Mouse (Mus musculus) olfactory bulb, adult 2 months (tissue): ENCODE data around the gene Lpin2. TPM values are rescaled to one million over a fixed set of nuclear protein-coding genes. Genes with fewer than 3 reads are reported as not detected.

Experiments
- H3K27ac ChIP-seq: fragments of 200-500 bp; 2 replicates; pipeline ENCODE4 v1.5.1; 2012; ENCODE audit warnings: low read depth, low read length; ENCODE audit not compliant: insufficient read depth
- H3K4me1 ChIP-seq: fragments of 200-500 bp; 2 replicates; pipeline ENCODE4 v1.6.1; 2012; ENCODE audit warnings: low read length; ENCODE audit not compliant: control insufficient read depth, insufficient read depth
- H3K4me3 ChIP-seq: fragments of 200-500 bp; 2 replicates; pipeline ENCODE4 v1.5.1; 2012; ENCODE audit warnings: mild to moderate bottlenecking, low read depth, low read length, moderate library complexity; ENCODE audit not compliant: insufficient read depth
- CTCF ChIP-seq: fragments of 200-500 bp; IDR thresholded peaks from 2 replicates; pipeline ENCODE4 v1.5.1; 2012; ENCODE audit warnings: low read depth, mild to moderate bottlenecking, low read length, moderate library complexity; ENCODE audit not compliant: insufficient read depth
- POLR2A ChIP-seq: fragments of 200-500 bp; IDR thresholded peaks from 2 replicates; pipeline ENCODE4 v1.6.1; 2012; ENCODE audit warnings: mild to moderate bottlenecking, low read depth, low read length, moderate library complexity; ENCODE audit not compliant: insufficient read depth
- WGBS: fragments of 180-500 bp; shearing (Covaris S2); methylation state at CpG from one replicate; pipeline ENCODE4 v1.1.7; 2018; 5-methylcytosine and 5-hydroxymethylcytosine counted together
- polyA plus RNA-seq: library from polyadenylated mRNA; stranded (reverse); fragments of >200 nt; gene quantifications from 2 replicates; pipeline ENCODE4 v1.2.4, GENCODE M21; 2012; ENCODE audit warnings: low replicate concordance; ENCODE audit not compliant: missing spikeins, insufficient read depth, insufficient read length

Lpin2 gene
- polyA plus RNA-seq, 1 experiment, result not detected

GRCm38 (mm10) chr17:71143155-71143554 lies 39.2 kb upstream of the Lpin2 start:
- 89% methylated on average over 4 of the region's 4 CpGs for WGBS
- Histone ChIP-seq H3K27ac (no peak overlapping the region), H3K4me3 (no peak overlapping the region), H3K4me1 (peaks cover 3% of the 10 kb centered on the region; the same call in 1 of the 2 replicates)
- no peak for TF ChIP-seq CTCF
- no peak for TF ChIP-seq POLR2A

GRCm38 (mm10) chr17:71144322-71145116 lies 37.8 kb upstream of the Lpin2 start:
- Histone ChIP-seq H3K27ac (no peak overlapping the region), H3K4me3 (no peak overlapping the region), H3K4me1 (no peaks in the 10 kb centered on the region)
- 84% methylated on average over 19 of the region's 19 CpGs for WGBS
- TF ChIP-seq CTCF (no peak), POLR2A (no peak)

GRCm38 (mm10) chr17:71145248-71145961 lies 37.0 kb upstream of the Lpin2 start:
- H3K27ac ChIP-seq, result no peak overlapping the region
- no peak overlapping the region for H3K4me3 ChIP-seq
- TF ChIP-seq CTCF, result no peak
- 100% methylated on average over 1 of the region's 1 CpGs for WGBS
- H3K4me1 ChIP-seq, result no peaks in the 10 kb centered on the region

- Histone ChIP-seq H3K4me1 (no peaks in the 10 kb centered on the region), H3K27ac (no peak overlapping the region), H3K4me3 (no peak overlapping the region)
- 90% methylated on average over 4 of the region's 4 CpGs for WGBS
- TF ChIP-seq CTCF (no peak), POLR2A (no peak)
These were observed 29.0 kb upstream of the Lpin2 start for GRCm38 (mm10) chr17:71153356-71153755.

DNA sequence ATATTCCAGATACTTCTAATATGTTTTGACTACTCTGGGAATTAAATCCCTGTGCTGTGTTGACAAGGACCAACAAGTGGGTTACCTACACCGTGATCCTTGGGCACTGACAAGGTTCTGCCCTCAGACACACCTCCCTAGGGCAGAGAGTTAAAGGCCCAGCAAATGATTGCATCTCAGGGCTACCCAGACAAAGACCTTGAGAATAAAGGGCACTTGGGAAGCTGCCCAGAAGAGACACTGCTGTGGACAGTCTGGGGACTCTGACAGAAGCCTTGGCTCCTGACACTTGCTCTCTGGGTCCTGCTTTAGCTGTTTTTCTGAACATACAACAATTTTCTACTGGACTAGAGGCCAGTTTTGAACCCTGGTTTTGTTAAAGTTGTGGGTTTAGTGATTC lies 27.1 kb upstream of the Lpin2 start:
- Histone ChIP-seq H3K4me3 (no peak overlapping the region), H3K27ac (no peak overlapping the region), H3K4me1 (no peaks in the 10 kb centered on the region)
- WGBS, result 41% methylated on average over 1 of the region's 1 CpGs
- no peak for TF ChIP-seq CTCF
- no peak for TF ChIP-seq POLR2A

DNA sequence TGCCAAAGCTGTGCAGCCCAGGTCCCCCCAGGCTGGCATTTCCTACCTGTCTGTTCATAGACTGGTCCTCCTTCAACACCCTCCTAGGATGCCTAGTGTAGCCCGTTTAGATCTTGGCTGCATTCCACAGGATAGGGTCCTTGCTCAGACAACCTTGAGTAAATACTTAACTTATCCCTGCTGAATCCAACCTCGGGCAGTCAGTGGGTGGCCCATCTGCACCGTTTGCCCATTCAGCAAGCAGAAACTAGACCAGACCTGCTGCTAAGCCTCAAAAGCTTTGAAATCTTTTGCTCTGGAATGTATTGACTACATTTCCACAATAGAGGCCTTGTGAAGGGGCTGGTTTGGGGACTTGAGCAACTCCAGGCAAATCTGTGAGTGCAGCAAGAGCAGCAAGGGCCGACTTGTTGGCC lies 23.2 kb upstream of the Lpin2 start:
- Histone ChIP-seq H3K27ac (no peak overlapping the region), H3K4me3 (no peak overlapping the region), H3K4me1 (no peaks in the 10 kb centered on the region)
- TF ChIP-seq POLR2A (no peak), CTCF (no peak)
- 35% methylated on average over 4 of the region's 4 CpGs for WGBS

DNA sequence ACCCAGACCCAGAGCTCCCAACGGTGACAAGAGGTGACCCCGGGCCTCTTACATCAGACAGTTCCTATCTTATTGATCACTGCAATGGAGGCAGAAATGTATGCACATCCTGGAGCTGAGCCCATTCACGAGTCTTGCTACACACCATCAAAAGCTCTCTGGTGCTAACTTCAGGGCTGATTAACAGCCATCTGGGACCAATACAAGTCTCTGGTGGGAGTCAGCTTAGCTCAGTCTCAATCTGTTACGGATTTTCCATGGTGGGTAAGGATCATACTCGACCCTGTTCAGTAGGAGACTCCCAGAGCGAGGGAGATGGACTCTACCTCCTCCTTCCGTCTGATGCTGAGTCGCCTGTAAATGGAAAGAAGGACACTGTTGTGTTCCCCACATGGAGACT lies 22.6 kb upstream of the Lpin2 start:
- TF ChIP-seq CTCF (no peak), POLR2A (no peak)
- H3K4me1 ChIP-seq, result no peaks in the 10 kb centered on the region
- H3K4me3 ChIP-seq, result no peak overlapping the region
- 72% methylated on average over 8 of the region's 8 CpGs for WGBS
- H3K27ac ChIP-seq, result no peak overlapping the region

DNA sequence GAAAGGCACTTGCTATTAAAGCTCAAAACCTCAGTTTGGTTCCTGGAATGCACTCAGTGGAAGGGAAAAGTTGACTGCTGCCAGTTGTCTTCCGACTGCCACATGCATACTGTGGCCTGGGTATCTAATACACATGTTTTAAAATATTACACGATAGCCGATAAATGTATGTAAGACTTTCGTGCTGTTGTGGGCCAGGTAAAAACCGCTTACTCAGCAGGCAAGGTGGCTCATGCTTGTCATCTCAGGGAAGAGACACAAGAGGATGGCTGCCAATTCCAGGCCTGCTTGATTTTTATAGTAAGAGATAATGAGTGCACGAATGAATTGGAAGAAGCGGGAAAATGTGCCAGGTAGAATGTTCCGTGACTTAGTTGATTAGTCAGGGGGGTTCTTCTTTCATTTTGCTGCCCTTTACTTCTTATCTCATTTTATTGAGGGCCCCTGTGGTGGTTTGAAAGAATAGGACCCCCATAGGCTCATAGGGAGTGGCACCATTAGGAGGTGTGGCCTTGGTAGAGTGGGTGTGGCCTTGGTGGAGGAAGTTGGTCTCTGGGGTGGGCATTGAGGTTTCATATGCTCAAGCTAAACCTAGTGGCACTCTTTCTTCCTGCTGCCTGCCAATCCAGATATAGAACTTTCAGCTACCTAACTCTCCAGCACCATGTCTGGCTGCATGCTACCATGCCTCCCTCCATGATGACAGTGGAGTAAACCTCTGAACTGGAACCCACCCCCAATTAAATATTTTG lies 21.9 kb upstream of the Lpin2 start:
- 96% methylated on average over 8 of the region's 8 CpGs for WGBS
- Histone ChIP-seq H3K4me1 (no peaks in the 10 kb centered on the region), H3K27ac (no peak overlapping the region), H3K4me3 (no peak overlapping the region)
- TF ChIP-seq CTCF, result no peak
- no peak for TF ChIP-seq POLR2A

DNA sequence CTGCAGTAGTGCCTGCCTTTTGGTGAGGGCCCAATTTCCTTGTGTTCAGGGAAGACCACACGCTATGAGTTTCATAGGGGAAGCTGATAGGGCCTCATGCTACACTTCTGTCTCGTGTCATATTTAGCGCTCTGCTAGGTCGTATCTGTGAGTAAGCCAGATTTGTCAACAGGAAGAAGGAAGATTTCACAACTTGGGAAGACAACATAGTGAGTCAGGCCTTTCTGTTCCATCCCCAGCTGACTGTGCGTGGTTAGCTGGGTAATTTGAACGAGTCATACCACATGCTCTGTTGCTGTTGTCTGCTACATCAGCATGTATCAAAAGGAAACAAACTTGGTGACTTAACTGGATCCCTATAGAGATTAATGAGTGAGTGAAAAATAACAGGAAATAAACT lies 17.4 kb upstream of the Lpin2 start:
- Histone ChIP-seq H3K4me1 (peaks cover 4% of the 10 kb centered on the region; the same call in 1 of the 2 replicates), H3K4me3 (no peak overlapping the region), H3K27ac (no peak overlapping the region)
- TF ChIP-seq CTCF (no peak), POLR2A (no peak)
- 45% methylated on average over 6 of the region's 6 CpGs for WGBS
